Mouse (Mus musculus) neural tube, embryonic 11.5 days (tissue): ENCODE results near the gene Mettl7a1. TPM values are rescaled to one million over a fixed set of nuclear protein-coding genes. Genes with fewer than 3 reads are reported as not detected.
"Not testable (repeated sequence)": the region's sequence is repeated elsewhere in the genome, so short reads cannot be mapped to it uniquely, and the experiment has no call there.

Source experiments
- ATAC-seq: fragments of 200-750 bp; cut with Nextera tagmentation; 2 replicates; pipeline ENCODE4 v1.8.0; 2017; ENCODE audit warnings: moderate number of reproducible peaks, mild to moderate bottlenecking, moderate TSS enrichment, moderate library complexity; ENCODE audit not compliant: insufficient read depth, low FRiP score, low TSS enrichment
- DNase-seq: peaks from one replicate; pipeline ENCODE4 v3.0.0-alpha.2; 2015; ENCODE audit warnings: low spot score
- H3K27ac ChIP-seq: fragments of 300-500 bp; sonication (generic); 2 replicates; pipeline ENCODE4 v1.5.1; 2014; ENCODE audit warnings: low read depth, mild to moderate bottlenecking, low read length
- H3K27me3 ChIP-seq: fragments of 300-500 bp; sonication (generic); 2 replicates; pipeline ENCODE4 v1.6.1; 2014; ENCODE audit warnings: mild to moderate bottlenecking, low read length, mixed read lengths; ENCODE audit not compliant: control insufficient read depth, insufficient read depth
- H3K36me3 ChIP-seq: fragments of 300-500 bp; sonication (generic); 2 replicates; pipeline ENCODE4 v1.6.1; 2014; ENCODE audit warnings: mild to moderate bottlenecking, low read length, moderate library complexity, mixed read lengths; ENCODE audit not compliant: control insufficient read depth, insufficient read depth
- H3K4me1 ChIP-seq: fragments of 300-500 bp; sonication (generic); 2 replicates; pipeline ENCODE4 v1.6.1; 2014; ENCODE audit warnings: low read length, mixed read lengths; ENCODE audit not compliant: control insufficient read depth, insufficient read depth
- H3K4me2 ChIP-seq: fragments of 300-500 bp; sonication (generic); 2 replicates; pipeline ENCODE4 v1.6.1; 2014; ENCODE audit warnings: low read depth, mild to moderate bottlenecking, moderate library complexity
- H3K4me3 ChIP-seq: fragments of 300-500 bp; sonication (generic); 2 replicates; pipeline ENCODE4 v1.5.1; 2014; ENCODE audit warnings: low read depth, low read length
- H3K9ac ChIP-seq: fragments of 300-500 bp; sonication (generic); 2 replicates; pipeline ENCODE4 v1.6.1; 2014; ENCODE audit warnings: mild to moderate bottlenecking, low read length
- H3K9me3 ChIP-seq: fragments of 300-500 bp; sonication (generic); 2 replicates; pipeline ENCODE4 v1.6.1; 2016; ENCODE audit warnings: low read length; ENCODE audit not compliant: control insufficient read depth
- WGBS: fragments of 180-500 bp; shearing (Covaris S2); extraction: QIAGEN DNeasy Blood & Tissue Kit; methylation state at CpG from one replicate; pipeline ENCODE4 v1.1.7; 2014; 5-methylcytosine and 5-hydroxymethylcytosine counted together
- polyA plus RNA-seq: library from polyadenylated mRNA; unstranded; fragments of >200 nt; fragmentation: Nextera tagmentation; extraction: Ambion mirVana; gene quantifications from 2 replicates; pipeline ENCODE4 v1.2.1, GENCODE M21; 2014

Gene Mettl7a1
- polyA plus RNA-seq, 1 experiment from 2014 or later, result 3.8 TPM

DNA sequence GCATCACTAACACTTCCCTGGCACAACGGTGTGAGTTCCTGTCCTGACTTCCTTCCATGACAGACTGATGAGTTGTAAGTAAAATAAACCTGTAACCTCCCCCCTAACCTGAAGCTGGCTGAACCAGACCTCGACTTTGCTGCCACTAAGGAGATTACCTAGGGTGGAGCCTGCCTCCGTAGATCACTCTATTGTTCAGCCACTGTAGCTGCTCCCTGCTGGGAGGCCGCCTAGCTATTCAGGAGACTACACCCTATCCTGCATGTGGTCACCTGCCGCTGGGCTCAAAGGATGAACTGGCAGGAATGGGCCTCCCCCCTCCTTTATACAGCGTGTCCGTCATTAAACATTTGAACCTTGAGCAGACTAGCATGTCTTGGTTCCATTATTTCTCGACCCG, 34.2 kb upstream of the Mettl7a1 start:
- ATAC-seq (no peak), DNase-seq (no peak)
- Histone ChIP-seq H3K36me3 (no peaks in the 10 kb centered on the region), H3K9me3 (no peaks in the 10 kb centered on the region), H3K27me3 (no peaks in the 10 kb centered on the region), H3K4me3 (no peak overlapping the region), H3K27ac (no peak overlapping the region), H3K4me2 (no peak overlapping the region), H3K4me1 (no peaks in the 10 kb centered on the region), H3K9ac (no peak overlapping the region)
- 20% methylated on average over 9 of the region's 9 CpGs for whole genome bisulfite sequencing

DNA sequence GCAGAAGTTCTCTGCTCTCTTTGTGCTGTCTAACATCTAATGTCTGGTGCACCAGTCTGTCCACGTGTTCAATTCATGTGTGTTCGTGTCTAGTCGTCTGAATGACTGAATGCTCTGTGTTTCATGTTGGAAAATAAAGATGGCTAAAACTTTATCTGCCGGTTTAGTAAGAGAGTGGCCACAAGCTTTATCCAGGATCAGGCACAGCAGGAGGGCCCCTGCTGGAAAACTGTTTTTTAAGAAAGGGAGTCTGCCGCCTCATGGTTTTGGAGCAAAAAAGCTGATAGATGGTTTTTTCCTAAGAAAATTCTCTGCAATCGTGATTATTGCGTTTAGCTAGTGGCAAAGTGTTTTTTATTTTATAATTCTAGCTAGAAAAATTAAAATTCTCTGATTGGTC, 33.3 kb upstream of the Mettl7a1 start:
- ATAC-seq, H3K27ac ChIP-seq, H3K9ac ChIP-seq, DNase-seq, H3K27me3 ChIP-seq, H3K36me3 ChIP-seq, H3K4me3 ChIP-seq, H3K4me1 ChIP-seq, H3K9me3 ChIP-seq, H3K4me2 ChIP-seq: not testable (repeated sequence)
- 32% methylated on average over 7 of the region's 7 CpGs for WGBS

DNA sequence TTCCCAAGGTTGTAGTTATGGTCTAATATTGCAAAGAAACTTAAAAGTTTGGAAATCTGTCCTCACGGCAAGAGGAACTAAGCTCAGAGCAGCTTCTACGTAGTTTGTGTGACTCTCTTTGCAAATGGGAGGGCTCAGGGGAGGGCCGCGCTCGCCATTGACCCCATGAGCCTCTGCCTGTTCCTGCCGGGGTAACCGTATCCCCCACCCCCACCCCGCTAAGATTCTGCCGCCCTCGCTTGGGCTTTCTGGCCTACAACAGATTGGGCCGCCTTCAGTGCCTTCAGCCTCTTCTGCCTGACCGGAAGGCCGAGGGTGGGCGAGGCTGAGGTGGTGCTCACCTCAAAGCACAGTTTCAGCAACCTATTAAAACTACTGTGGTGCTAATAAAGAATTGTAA, 32.5 kb upstream of the Mettl7a1 start:
- no peak overlapping the region for H3K9ac ChIP-seq
- no peaks in the 10 kb centered on the region for H3K9me3 ChIP-seq
- no peak overlapping the region for H3K4me3 ChIP-seq
- no peak for ATAC-seq
- WGBS, result 55% methylated on average over 14 of the region's 14 CpGs
- no peaks in the 10 kb centered on the region for H3K27me3 ChIP-seq
- H3K36me3 ChIP-seq, result no peaks in the 10 kb centered on the region
- no peaks in the 10 kb centered on the region for H3K4me1 ChIP-seq
- no peak for DNase-seq
- no peak overlapping the region for H3K27ac ChIP-seq
- H3K4me2 ChIP-seq, result no peak overlapping the region

DNA sequence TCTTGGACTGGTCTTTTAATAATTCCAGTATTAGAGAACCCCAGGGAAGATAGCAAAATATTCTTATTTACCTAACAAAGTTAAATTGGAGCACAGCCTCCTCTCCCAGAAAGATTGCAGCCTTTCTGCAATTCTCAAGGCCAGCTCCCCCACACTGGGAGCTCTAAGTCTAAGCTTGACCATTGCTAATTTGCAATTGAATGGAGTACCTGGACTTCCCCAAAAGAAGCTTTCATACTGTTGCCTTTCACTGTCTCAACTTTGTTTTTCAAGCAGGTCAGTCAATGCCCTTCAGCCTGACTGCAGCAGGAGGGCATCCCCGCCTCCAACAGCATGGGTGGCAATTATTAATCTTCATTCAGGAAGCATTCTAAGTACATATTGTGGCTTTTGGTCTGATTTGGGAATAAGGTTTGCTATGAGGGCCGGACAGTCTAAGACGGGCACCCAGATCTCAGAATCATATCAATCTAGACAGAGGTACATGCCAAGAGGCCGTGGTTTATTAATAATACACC, 30.1 kb upstream of the Mettl7a1 start:
- WGBS, result 93% methylated on average over 4 of the region's 4 CpGs

DNA sequence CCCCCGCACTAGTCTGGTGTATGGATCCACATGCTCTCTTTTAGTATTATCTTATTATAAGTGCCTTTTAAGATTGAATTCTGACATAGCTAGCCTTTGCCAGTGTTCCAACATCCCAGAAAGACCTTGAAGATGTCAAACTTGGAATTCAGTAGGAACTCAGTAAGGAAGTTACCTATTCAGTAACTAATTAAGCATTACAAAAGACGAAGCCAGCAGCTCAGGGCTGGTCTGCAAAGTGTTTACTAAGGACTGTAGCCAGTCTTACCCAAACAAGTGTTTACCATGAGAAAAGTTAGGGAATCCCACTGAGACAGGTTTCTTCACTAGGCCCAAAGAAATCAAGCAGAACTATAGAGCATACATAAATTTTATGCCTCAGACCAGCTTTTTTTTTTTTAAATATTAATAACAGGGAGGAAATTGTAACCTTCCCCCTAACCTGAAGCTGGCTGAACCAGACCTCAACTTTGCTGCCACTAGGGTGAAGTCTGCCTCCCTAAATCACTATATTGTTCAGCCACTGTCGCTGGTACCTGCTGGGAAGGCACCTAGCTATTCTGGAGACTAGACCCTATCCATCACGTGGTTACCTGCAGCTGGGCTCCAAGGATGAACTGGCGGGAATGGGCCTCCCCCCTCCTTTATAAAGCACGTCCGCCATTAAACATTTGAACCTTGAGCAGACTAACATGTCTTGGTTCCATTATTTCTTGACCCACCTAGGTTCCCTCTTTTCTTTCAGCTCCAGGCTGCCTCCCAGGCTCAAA, 29.0 kb upstream of the Mettl7a1 start:
- ATAC-seq, result no peak
- H3K27ac ChIP-seq, result no peak overlapping the region
- DNase-seq, result no peak
- H3K27me3 ChIP-seq, result no peaks in the 10 kb centered on the region
- H3K4me2 ChIP-seq, result no peak overlapping the region
- no peaks in the 10 kb centered on the region for H3K9me3 ChIP-seq
- no peaks in the 10 kb centered on the region for H3K36me3 ChIP-seq
- H3K4me1 ChIP-seq, result no peaks in the 10 kb centered on the region
- 87% methylated on average over 7 of the region's 7 CpGs for WGBS
- no peak overlapping the region for H3K4me3 ChIP-seq
- H3K9ac ChIP-seq, result no peak overlapping the region

More for the DNA sequence above, 30.1 kb upstream of the Mettl7a1 start:
- not testable (repeated sequence) for H3K27ac ChIP-seq, ATAC-seq, H3K4me1 ChIP-seq, H3K36me3 ChIP-seq, H3K4me3 ChIP-seq, DNase-seq, H3K9me3 ChIP-seq, H3K27me3 ChIP-seq, H3K4me2 ChIP-seq, H3K9ac ChIP-seq

DNA sequence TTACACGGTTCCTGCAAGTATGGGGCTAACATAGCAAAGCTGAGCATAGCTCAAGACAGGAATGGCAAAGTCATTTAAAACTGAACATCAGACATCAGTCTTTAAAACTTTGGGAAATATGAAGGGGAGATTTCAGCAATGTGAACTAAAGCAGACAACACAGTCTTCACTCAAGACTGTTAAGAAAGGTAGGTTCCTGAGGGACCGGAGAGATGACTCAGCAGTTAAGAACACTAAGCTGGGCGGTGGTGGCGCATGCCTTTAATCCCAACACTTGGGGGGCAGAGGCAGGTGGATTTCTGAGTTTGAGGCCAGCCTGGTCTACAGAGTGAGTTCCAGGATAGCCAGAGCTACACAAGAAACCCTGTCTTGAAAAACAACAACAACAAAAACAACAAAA, 27.5 kb upstream of the Mettl7a1 start:
- Histone ChIP-seq H3K9ac (no peak overlapping the region), H3K4me1 (no peaks in the 10 kb centered on the region), H3K9me3 (no peaks in the 10 kb centered on the region), H3K4me3 (no peak overlapping the region), H3K27me3 (no peaks in the 10 kb centered on the region), H3K36me3 (no peaks in the 10 kb centered on the region), H3K4me2 (no peak overlapping the region), H3K27ac (no peak overlapping the region)
- DNase-seq (no peak), ATAC-seq (no peak)
- WGBS, result 93% methylated on average over 4 of the region's 4 CpGs

DNA sequence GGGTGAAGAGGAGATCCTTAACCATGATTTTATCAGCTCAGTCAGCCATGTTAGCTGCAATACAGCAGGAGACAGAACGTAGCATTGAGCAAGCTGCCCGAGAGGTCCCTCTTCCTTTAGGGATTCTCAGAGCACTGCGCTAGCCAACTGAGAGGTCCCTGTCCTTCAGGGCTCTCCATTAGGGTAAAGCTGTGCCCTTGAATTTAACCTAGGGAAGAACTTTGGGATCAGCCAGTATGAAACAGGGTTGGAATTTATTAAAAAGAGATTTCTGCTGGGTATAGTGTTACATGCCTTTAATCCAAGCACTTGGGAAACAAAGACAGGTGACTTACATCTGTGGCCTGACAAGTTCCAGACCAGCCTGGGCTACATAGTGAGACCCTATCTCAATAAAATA, 26.4 kb upstream of the Mettl7a1 start:
- Histone ChIP-seq H3K4me3 (no peak overlapping the region), H3K36me3 (no peaks in the 10 kb centered on the region), H3K4me1 (no peaks in the 10 kb centered on the region), H3K27me3 (no peaks in the 10 kb centered on the region), H3K4me2 (no peak overlapping the region), H3K9ac (no peak overlapping the region), H3K27ac (no peak overlapping the region), H3K9me3 (no peaks in the 10 kb centered on the region)
- no peak for DNase-seq
- WGBS, result 97% methylated on average over 3 of the region's 3 CpGs
- ATAC-seq, result no peak

DNA sequence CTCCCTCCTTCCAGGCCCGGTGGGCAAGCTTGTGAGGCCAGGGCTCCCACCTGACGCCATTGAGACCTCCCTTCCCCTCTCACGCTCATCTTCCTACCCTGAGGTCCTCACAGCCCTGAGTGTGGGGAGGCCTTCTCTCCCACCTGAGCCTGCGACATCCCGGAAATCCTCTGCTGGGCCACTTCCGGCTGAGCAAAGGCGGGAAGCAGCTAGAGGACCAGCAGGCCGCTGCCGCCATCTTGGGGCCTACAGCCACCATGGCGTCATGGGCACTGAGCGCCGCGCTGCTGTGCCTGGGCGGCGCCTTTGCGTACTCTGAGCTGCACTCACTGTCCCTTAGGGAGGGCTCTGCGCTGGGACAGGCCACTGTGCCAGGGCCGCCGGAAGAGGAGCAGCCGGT, 23.3 kb upstream of the Mettl7a1 start, which contains the start of gene Tmprss12:
Gene Tmprss12, plus strand, starts transcription at position 212 of the 400 bp plus-strand sequence.
- no peak within 1 kb of the TSS for H3K9ac ChIP-seq
- H3K27ac ChIP-seq, result no peak within 1 kb of the TSS
- no peak within 1 kb of the TSS for H3K4me3 ChIP-seq
- H3K27me3 ChIP-seq, result no peaks in the 10 kb centered on the region
- DNase-seq (no peak), ATAC-seq (no peak)
- no peak within 1 kb of the TSS for H3K4me2 ChIP-seq
- 93% methylated on average over 20 of the region's 20 CpGs for WGBS
- no peaks in the 10 kb centered on the region for H3K9me3 ChIP-seq
- no peaks in the 10 kb centered on the region for H3K36me3 ChIP-seq
- H3K4me1 ChIP-seq, result no peaks in the 10 kb centered on the region

DNA sequence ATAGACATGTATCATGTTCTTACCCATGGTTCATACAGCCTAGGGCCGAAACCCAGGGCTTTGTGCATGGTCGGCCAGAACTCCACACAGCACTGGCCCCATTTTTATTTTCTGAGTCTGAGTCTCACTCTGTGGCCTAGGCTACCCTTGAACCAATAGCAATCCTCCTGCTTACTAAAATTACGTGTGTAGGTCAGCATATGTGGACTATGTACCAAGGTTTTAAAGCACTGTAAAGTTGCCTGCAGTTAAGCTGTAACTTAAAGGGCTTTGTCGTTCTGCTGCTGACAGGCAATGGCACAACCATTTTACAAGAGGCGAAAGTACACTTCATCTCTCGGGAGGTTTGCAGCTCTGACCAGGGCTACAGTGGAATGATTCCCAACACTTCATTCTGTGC, 15.0 kb upstream of the Mettl7a1 start:
- Histone ChIP-seq H3K27ac (no peak overlapping the region), H3K4me1 (no peaks in the 10 kb centered on the region), H3K4me2 (no peak overlapping the region), H3K9me3 (no peaks in the 10 kb centered on the region), H3K4me3 (no peak overlapping the region), H3K27me3 (no peaks in the 10 kb centered on the region), H3K36me3 (no peaks in the 10 kb centered on the region), H3K9ac (no peak overlapping the region)
- DNase-seq (no peak), ATAC-seq (no peak)
- 90% methylated on average over 6 of the region's 6 CpGs for WGBS
